17 mouse cellular contexts compared by ENCODE assay signal in the genomic region with DNA sequence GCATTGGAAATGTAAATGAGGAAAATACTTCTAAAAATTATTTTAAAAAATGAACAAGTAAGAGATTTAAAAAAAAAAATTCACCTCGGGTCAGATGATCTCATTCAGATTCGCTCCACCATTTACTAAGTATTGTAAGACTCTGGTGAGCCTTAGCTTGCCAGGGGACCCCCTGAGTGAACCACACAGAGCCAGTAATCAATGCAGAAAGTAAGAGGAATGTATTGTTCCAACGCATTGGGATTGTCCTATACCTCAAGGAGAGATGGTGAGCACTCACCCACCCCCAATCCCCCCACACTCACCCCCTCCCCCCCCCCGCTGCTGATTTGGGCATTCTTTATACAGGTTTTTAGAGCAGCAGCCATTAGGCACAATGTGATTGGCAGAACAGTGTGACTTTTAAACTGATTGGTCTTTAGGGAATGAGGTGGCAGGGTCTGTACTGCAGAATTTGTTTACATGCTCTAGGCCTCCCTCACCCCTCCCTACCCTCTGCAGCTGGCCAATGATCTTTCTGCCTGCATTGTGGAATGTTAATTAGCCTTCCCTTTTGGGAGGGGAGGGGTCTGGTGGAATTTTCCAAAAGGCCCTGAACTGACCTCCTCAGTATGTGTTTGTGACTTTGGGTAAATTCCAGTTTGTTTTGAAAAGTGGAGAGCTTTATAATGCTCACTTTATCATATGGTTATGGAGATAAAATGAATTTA.
A peak's percentile ranks its signal among the peaks of the same experiment; 100 is the strongest.
DNase-seq lines count a peak whose midpoint lies in the region; ATAC-seq and TF ChIP-seq lines count a peak whose summit lies in the region.
"Had no signal": no experiment of that assay in that cellular context is flagged by ENCODE, and none has a peak within 500 bp of the region (broad histone marks: within the 10 kb centered on the region; RNA-seq: fewer than 3 reads in every experiment).

No protein-coding gene starts in this region.

- no peak for TF ChIP-seq CTCF in left cerebral cortex, adult 2 months (IDR thresholded peaks at IDR 0.05)

- H3K4me1 ChIP-seq in hindbrain, embryonic 11.5 days (replicated peaks; ENCODE audit: control insufficient read depth, insufficient read depth, low read length), result no peaks in the 10 kb centered on the region
- H3K4me1 ChIP-seq in hindbrain, embryonic 16.5 days (ENCODE audit: control insufficient read depth, insufficient read depth, low read depth, low read length), result no peaks in the 10 kb centered on the region
- no peaks in the 10 kb centered on the region for H3K4me1 ChIP-seq in lung, embryonic 16.5 days (replicated peaks; ENCODE audit: control insufficient read depth, insufficient read depth, low read length)
- no peaks in the 10 kb centered on the region for H3K4me1 ChIP-seq in limb, embryonic 12.5 days (replicated peaks)
- H3K4me1 ChIP-seq: embryonic facial prominence, embryonic 15.5 days; megakaryocyte, embryonic 14.5 days had no signal

- DNase-seq in hindbrain, embryonic 11.5 days (ENCODE audit: low spot score), result peak; percentile 9
- no peak for DNase-seq in lung, adult 18-20 months
- DNase-seq in R1 (ENCODE audit: low read depth, low spot score), result peak; percentile 60
- no peak for DNase-seq in left cerebral cortex, adult 2 months (ENCODE audit: extremely low spot score in 1 of 2, low spot score in 2 of 2)
- no peak for DNase-seq in right cerebral cortex, postnatal 10 days (ENCODE audit: low spot score in 2 of 2)
- DNase-seq: adrenal gland, adult 2 months; B cell, adult 2 months; cerebellum, adult 9-10 months; forebrain, postnatal 0 days; thymus, adult 18-20 months had no signal

- WGBS in hindbrain, embryonic 11.5 days, result 44% methylated on average over 3 of the region's 4 CpGs
- WGBS in hindbrain, embryonic 16.5 days, result 28% methylated on average over 3 of the region's 4 CpGs
- WGBS in lung, embryonic 16.5 days, result 52% methylated on average over 3 of the region's 4 CpGs
- WGBS in limb, embryonic 12.5 days, result 59% methylated on average over 3 of the region's 4 CpGs

- ATAC-seq in hindbrain, embryonic 11.5 days (ENCODE audit: low FRiP score), result peak; percentile 45; the same call in 1 of the 2 replicates
- no peak for ATAC-seq in hindbrain, embryonic 16.5 days
- peak; percentile 98 for ATAC-seq in lung, embryonic 16.5 days (ENCODE audit: low read depth)
- ATAC-seq in limb, embryonic 12.5 days (ENCODE audit: insufficient number of reproducible peaks, insufficient read depth, low FRiP score, low TSS enrichment, low read depth), result peak; percentile 52
- ATAC-seq: forebrain, postnatal 0 days; inflammation-experienced regulatory T-cells, adult 6 months had no signal

- H3K9me3 ChIP-seq in hindbrain, embryonic 11.5 days (ENCODE audit: control insufficient read depth, low read length), result no peaks in the 10 kb centered on the region
- no peaks in the 10 kb centered on the region for H3K9me3 ChIP-seq in hindbrain, embryonic 16.5 days (ENCODE audit: control insufficient read depth, low read length)
- no peaks in the 10 kb centered on the region for H3K9me3 ChIP-seq in lung, embryonic 16.5 days (ENCODE audit: control insufficient read depth, low read length)
- H3K9me3 ChIP-seq in limb, embryonic 12.5 days, result no peaks in the 10 kb centered on the region
- H3K9me3 ChIP-seq: embryonic facial prominence, embryonic 15.5 days had no signal

- intact Hi-C loops in left cerebral cortex, adult 2 months (cut with DNase I), result no loop called here

- H3K9ac ChIP-seq in hindbrain, embryonic 11.5 days (ENCODE audit: low read depth, low read length), result no peak overlapping the region
- H3K9ac ChIP-seq in hindbrain, embryonic 16.5 days (ENCODE audit: low read depth, low read length), result no peak overlapping the region
- no peak overlapping the region for H3K9ac ChIP-seq in lung, embryonic 16.5 days (ENCODE audit: low read length)
- H3K9ac ChIP-seq in limb, embryonic 12.5 days (replicated peaks), result no peak overlapping the region
- H3K9ac ChIP-seq: embryonic facial prominence, embryonic 15.5 days; forebrain, postnatal 0 days; liver, embryonic 14.5 days had no signal

- H3K4me3 ChIP-seq in hindbrain, embryonic 11.5 days (ENCODE audit: low read depth, low read length), result no peak overlapping the region
- no peak overlapping the region for H3K4me3 ChIP-seq in hindbrain, embryonic 16.5 days (ENCODE audit: low read length)
- H3K4me3 ChIP-seq in lung, embryonic 16.5 days (ENCODE audit: low read length), result no peak overlapping the region
- no peak overlapping the region for H3K4me3 ChIP-seq in limb, embryonic 12.5 days (replicated peaks)
- no peak overlapping the region for H3K4me3 ChIP-seq in left cerebral cortex, adult 2 months
- H3K4me3 ChIP-seq: embryonic facial prominence, embryonic 15.5 days; megakaryocyte, embryonic 14.5 days had no signal

- no peak overlapping the region for H3K27ac ChIP-seq in hindbrain, embryonic 11.5 days (ENCODE audit: low read depth, low read length)
- no peak overlapping the region for H3K27ac ChIP-seq in hindbrain, embryonic 16.5 days (ENCODE audit: low read depth, low read length)
- H3K27ac ChIP-seq in lung, embryonic 16.5 days (ENCODE audit: low read length), result no peak overlapping the region
- no peak overlapping the region for H3K27ac ChIP-seq in limb, embryonic 12.5 days
- no peak overlapping the region for H3K27ac ChIP-seq in left cerebral cortex, adult 2 months
- H3K27ac ChIP-seq: embryonic facial prominence, embryonic 15.5 days; liver, embryonic 14.5 days had no signal

- no peaks in the 10 kb centered on the region for H3K27me3 ChIP-seq in hindbrain, embryonic 11.5 days (ENCODE audit: control insufficient read depth, insufficient read depth, low read length)
- H3K27me3 ChIP-seq in hindbrain, embryonic 16.5 days (replicated peaks; ENCODE audit: control insufficient read depth, insufficient read depth, low read length), result no peaks in the 10 kb centered on the region
- no peaks in the 10 kb centered on the region for H3K27me3 ChIP-seq in lung, embryonic 16.5 days (ENCODE audit: control insufficient read depth, insufficient read depth, low read depth, low read length)
- no peaks in the 10 kb centered on the region for H3K27me3 ChIP-seq in limb, embryonic 12.5 days
- H3K27me3 ChIP-seq: embryonic facial prominence, embryonic 15.5 days; megakaryocyte, embryonic 14.5 days had no signal

- H3K36me3 ChIP-seq in hindbrain, embryonic 11.5 days (ENCODE audit: control insufficient read depth, insufficient read depth, low read length), result no peaks in the 10 kb centered on the region
- no peaks in the 10 kb centered on the region for H3K36me3 ChIP-seq in hindbrain, embryonic 16.5 days (ENCODE audit: control insufficient read depth, insufficient read depth, low read length)
- no peaks in the 10 kb centered on the region for H3K36me3 ChIP-seq in lung, embryonic 16.5 days (ENCODE audit: control insufficient read depth, insufficient read depth, low read length)
- H3K36me3 ChIP-seq in limb, embryonic 12.5 days, result no peaks in the 10 kb centered on the region
- H3K36me3 ChIP-seq: embryonic facial prominence, embryonic 15.5 days had no signal

- H3K4me2 ChIP-seq in hindbrain, embryonic 11.5 days (replicated peaks; ENCODE audit: low read depth, low read length), result no peak overlapping the region
- no peak overlapping the region for H3K4me2 ChIP-seq in hindbrain, embryonic 16.5 days (ENCODE audit: low read length)
- H3K4me2 ChIP-seq in lung, embryonic 16.5 days (ENCODE audit: low read depth, low read length), result no peak overlapping the region
- H3K4me2 ChIP-seq in limb, embryonic 12.5 days, result no peak overlapping the region
- H3K4me2 ChIP-seq: embryonic facial prominence, embryonic 15.5 days had no signal

Comparison
In these comparisons a context has a peak if more than half of its experiments do, and no peak if none do; other contexts are left out.
1. DNase-seq: peak in hindbrain, embryonic 11.5 days (single experiment) and R1 (single experiment); none in lung, adult 18-20 months (0 of 2), left cerebral cortex, adult 2 months (0 of 2) and right cerebral cortex, postnatal 10 days (0 of 2).